Mouse (Mus musculus): ENCODE measurements around the gene Tcf20. TPM values are rescaled to one million over a fixed set of nuclear protein-coding genes. Genes with fewer than 3 reads are reported as not detected.

Gene Tcf20
- polyA plus RNA-seq, 1 experiment from 2014 or later = 5.6 TPM

DNA sequence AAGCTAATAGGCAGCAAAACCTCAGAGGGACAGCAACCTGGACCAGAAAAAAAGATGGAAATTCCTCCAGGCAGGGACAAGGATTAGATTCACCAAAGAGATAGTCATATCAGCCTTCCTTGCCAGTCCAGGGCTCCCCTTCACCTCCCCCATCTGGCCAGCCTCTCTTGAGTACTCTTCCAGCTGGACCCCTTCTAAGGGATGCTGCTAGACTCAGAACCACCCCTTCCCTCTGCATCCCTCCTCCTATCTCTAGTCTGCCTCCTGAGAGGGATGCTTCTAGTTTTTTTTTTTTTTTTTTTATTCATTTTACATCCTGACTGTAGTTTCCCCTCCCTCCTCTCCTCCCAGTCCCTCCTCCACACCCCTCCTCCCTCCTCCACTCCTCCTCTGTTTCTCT, 8.8 kb upstream of the Tcf20 start:
- Histone ChIP-seq H3K27ac (no peak overlapping the region), H3K36me3 (ENCODE audit: insufficient read depth, low read length) (no peaks in the 10 kb centered on the region), H3K27me3 (ENCODE audit: insufficient read depth, low read length) (no peaks in the 10 kb centered on the region), H3K4me3 (replicated peaks; ENCODE audit: low read depth, low read length) (no peak overlapping the region), H3K9me3 (replicated peaks; ENCODE audit: low read length) (no peaks in the 10 kb centered on the region), H3K9ac (ENCODE audit: low read depth, low read length) (no peak overlapping the region), H3K4me2 (ENCODE audit: low read length) (no peak overlapping the region), H3K4me1 (replicated peaks; ENCODE audit: insufficient read depth, low read length) (no peaks in the 10 kb centered on the region)
- no peak for TF ChIP-seq CTCF (IDR thresholded peaks at IDR 0.05; ENCODE audit: low read depth)
- ATAC-seq (replicated peaks; ENCODE audit: low FRiP score, low read depth) = no peak; the same call in 1 of the 2 replicates
- DNase-seq (ENCODE audit: low spot score) = no peak

GRCm38 (mm10) chr15:82995239-82995638, 7.6 kb upstream of the Tcf20 start:
- Histone ChIP-seq H3K4me3 (replicated peaks; ENCODE audit: low read depth, low read length) (no peak overlapping the region), H3K27me3 (ENCODE audit: insufficient read depth, low read length) (peaks cover 2% of the 10 kb centered on the region; the same call in 1 of the 2 replicates), H3K9ac (ENCODE audit: low read depth, low read length) (no peak overlapping the region), H3K4me1 (replicated peaks; ENCODE audit: insufficient read depth, low read length) (no peaks in the 10 kb centered on the region), H3K36me3 (ENCODE audit: insufficient read depth, low read length) (no peaks in the 10 kb centered on the region), H3K4me2 (ENCODE audit: low read length) (no peak overlapping the region), H3K27ac (no peak overlapping the region), H3K9me3 (replicated peaks; ENCODE audit: low read length) (no peaks in the 10 kb centered on the region)
- no peak for TF ChIP-seq CTCF (IDR thresholded peaks at IDR 0.05; ENCODE audit: low read depth)
- DNase-seq (ENCODE audit: low spot score) (peak; percentile 37), ATAC-seq (replicated peaks; ENCODE audit: low FRiP score, low read depth) (no peak)
- WGBS = 44% methylated on average over 7 of the region's 7 CpGs

- no peak for TF ChIP-seq CTCF (IDR thresholded peaks at IDR 0.05; ENCODE audit: low read depth)
- ATAC-seq (replicated peaks; ENCODE audit: low FRiP score, low read depth) (no peak), DNase-seq (ENCODE audit: low spot score) (no peak)
- Histone ChIP-seq H3K4me2 (ENCODE audit: low read length) (no peak overlapping the region), H3K27me3 (ENCODE audit: insufficient read depth, low read length) (peaks cover 6% of the 10 kb centered on the region; the same call in 1 of the 2 replicates), H3K27ac (no peak overlapping the region), H3K4me1 (replicated peaks; ENCODE audit: insufficient read depth, low read length) (peaks cover 15% of the 10 kb centered on the region), H3K4me3 (replicated peaks; ENCODE audit: low read depth, low read length) (no peak overlapping the region), H3K9ac (ENCODE audit: low read depth, low read length) (no peak overlapping the region), H3K9me3 (replicated peaks; ENCODE audit: low read length) (no peaks in the 10 kb centered on the region), H3K36me3 (ENCODE audit: insufficient read depth, low read length) (no peaks in the 10 kb centered on the region)
- WGBS = 74% methylated on average over 9 of the region's 9 CpGs
Measured at GRCm38 (mm10) chr15:82992911-82993310, 5.2 kb upstream of the Tcf20 start.

- Histone ChIP-seq H3K4me2 (ENCODE audit: low read length) (no peak overlapping the region), H3K27ac (no peak overlapping the region), H3K9me3 (replicated peaks; ENCODE audit: low read length) (no peaks in the 10 kb centered on the region), H3K27me3 (ENCODE audit: insufficient read depth, low read length) (peaks cover 6% of the 10 kb centered on the region; the same call in 1 of the 2 replicates), H3K4me1 (replicated peaks; ENCODE audit: insufficient read depth, low read length) (peaks cover 15% of the 10 kb centered on the region), H3K4me3 (replicated peaks; ENCODE audit: low read depth, low read length) (no peak overlapping the region), H3K36me3 (ENCODE audit: insufficient read depth, low read length) (no peaks in the 10 kb centered on the region), H3K9ac (ENCODE audit: low read depth, low read length) (no peak overlapping the region)
- no peak for DNase-seq (ENCODE audit: low spot score)
- 77% methylated on average over 13 of the region's 13 CpGs for WGBS
- no peak for TF ChIP-seq CTCF (IDR thresholded peaks at IDR 0.05; ENCODE audit: low read depth)
- ATAC-seq (replicated peaks; ENCODE audit: low FRiP score, low read depth) = no peak
Measured at GRCm38 (mm10) chr15:82992079-82992783, 4.6 kb upstream of the Tcf20 start.

DNA sequence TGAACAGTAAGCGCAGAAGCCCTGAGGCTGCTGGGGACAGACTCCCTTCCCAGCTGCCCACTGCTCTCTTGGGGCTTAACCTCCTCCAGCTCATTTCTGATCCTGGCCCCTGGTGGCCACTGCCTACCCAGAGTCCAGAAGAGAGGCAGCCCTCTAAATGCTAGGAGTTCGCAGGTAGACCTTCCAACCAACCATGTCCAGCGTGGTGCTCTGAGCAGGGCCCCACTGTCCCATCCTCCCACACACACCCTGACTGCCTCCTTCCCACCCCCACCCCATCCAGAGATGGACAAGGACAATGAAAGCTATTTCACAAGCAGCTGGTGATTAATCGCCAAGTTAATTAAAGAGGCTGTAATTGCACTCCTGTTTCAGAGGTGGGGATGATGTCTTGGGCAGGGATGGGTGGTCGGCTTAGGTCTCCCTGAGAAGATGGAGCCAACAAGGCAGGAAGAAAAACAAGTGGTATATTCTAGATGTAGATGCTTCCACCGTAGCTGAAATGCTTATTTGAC, 1.6 kb upstream of the Tcf20 start:
- 0 out of 2 replicates have a peak, but pooled peaks have one; percentile 14 for ATAC-seq (replicated peaks; ENCODE audit: low FRiP score, low read depth)
- H3K36me3 ChIP-seq (ENCODE audit: insufficient read depth, low read length) = no peaks in the 10 kb centered on the region
- no peak overlapping the region for H3K27ac ChIP-seq
- H3K9me3 ChIP-seq (replicated peaks; ENCODE audit: low read length) = no peaks in the 10 kb centered on the region
- no peak overlapping the region for H3K9ac ChIP-seq (ENCODE audit: low read depth, low read length)
- peak; percentile 45; the same call in 1 of the 2 replicates for TF ChIP-seq CTCF (IDR thresholded peaks at IDR 0.05; ENCODE audit: low read depth)
- WGBS = 32% methylated on average over 6 of the region's 6 CpGs
- H3K27me3 ChIP-seq (ENCODE audit: insufficient read depth, low read length) = peaks cover 10% of the 10 kb centered on the region; the same call in 1 of the 2 replicates
- peak; percentile 67 for DNase-seq (ENCODE audit: low spot score)
- no peak overlapping the region for H3K4me3 ChIP-seq (replicated peaks; ENCODE audit: low read depth, low read length)
- H3K4me2 ChIP-seq (ENCODE audit: low read length) = peak overlapping the region; percentile 87; the same call in 1 of the 2 replicates
- peaks cover 15% of the 10 kb centered on the region for H3K4me1 ChIP-seq (replicated peaks; ENCODE audit: insufficient read depth, low read length)

DNA sequence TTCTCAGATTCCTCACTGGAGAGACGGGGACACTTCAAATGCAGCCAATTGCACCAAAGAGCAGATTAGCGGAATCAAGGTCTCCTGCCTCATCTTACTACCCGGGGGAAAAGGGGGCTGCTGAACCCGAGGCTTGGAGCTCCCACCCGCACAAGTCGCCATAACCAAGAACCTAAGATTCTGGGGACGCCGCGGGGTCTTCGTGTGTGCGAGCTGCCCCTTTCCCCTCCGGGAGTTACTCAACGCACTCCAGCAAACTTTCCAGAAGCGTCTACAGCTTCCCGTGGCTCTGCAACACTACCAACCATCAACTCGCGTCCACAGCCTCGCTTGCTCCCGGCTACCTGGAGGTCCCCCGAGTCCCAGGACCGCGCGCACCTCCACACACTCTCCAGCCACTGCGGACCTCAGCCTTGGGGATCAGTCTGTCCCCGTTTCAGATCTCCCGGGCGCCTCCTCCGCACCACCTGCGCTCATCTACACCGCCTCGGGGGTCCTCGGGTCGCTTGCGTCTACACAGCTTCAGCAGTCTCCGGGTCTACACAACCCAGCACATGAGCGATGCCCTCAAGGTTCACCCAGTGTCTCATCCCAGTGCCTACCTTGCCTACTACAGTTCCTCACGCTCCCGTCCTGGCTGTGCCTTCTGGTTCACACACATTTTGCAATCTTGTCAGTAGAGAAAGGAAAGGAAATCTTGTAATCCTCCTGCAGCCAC, 499 bp downstream of the Tcf20 start:
- no peak for DNase-seq (ENCODE audit: low spot score)
- Histone ChIP-seq H3K9me3 (replicated peaks; ENCODE audit: low read length) (no peaks in the 10 kb centered on the region), H3K27ac (no peak overlapping the region), H3K4me1 (replicated peaks; ENCODE audit: insufficient read depth, low read length) (peaks cover 21% of the 10 kb centered on the region), H3K4me3 (replicated peaks; ENCODE audit: low read depth, low read length) (peak overlapping the region; percentile 40), H3K9ac (ENCODE audit: low read depth, low read length) (peak overlapping the region; percentile 42; the same call in 1 of the 2 replicates), H3K4me2 (ENCODE audit: low read length) (peak overlapping the region; percentile 87), H3K36me3 (ENCODE audit: insufficient read depth, low read length) (no peaks in the 10 kb centered on the region), H3K27me3 (ENCODE audit: insufficient read depth, low read length) (peaks cover 10% of the 10 kb centered on the region; the same call in 1 of the 2 replicates)
- under 1% methylated on average over 38 of the region's 38 CpGs for WGBS
- no peak for ATAC-seq (replicated peaks; ENCODE audit: low FRiP score, low read depth)
- TF ChIP-seq CTCF (IDR thresholded peaks at IDR 0.05; ENCODE audit: low read depth) = no peak
